In the genomic region with DNA sequence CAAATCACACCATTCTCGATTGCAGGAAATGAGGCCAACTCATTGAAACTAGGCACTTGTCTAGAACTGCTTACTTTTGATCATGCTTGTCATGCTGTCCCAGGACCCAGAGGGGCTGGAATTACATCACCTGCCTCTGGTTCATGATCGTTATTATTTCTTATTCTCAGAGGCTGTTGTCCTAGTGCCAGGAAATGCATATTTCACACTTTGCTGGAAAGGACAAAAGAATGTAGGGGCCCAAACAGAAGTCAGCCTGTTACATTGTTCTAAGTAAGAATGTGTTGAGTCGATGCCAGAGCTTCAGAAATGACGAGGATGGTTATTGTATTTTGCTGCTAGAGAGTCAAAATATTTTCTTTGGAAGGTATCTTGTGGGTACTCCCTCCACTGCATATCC, we compare ENCODE assay signal across 12 mouse cellular contexts.
"Had no signal": no experiment of that assay in that cellular context is flagged by ENCODE, and none has a peak within 500 bp of the region (broad histone marks: within the 10 kb centered on the region; RNA-seq: fewer than 3 reads in every experiment).

No protein-coding gene starts in this region.

- H3K27ac ChIP-seq: limb, embryonic 12.5 days; liver, embryonic 14.5 days; lung, embryonic 15.5 days; midbrain, embryonic 13.5 days; stomach, embryonic 15.5 days had no signal

- H3K36me3 ChIP-seq: limb, embryonic 12.5 days; lung, embryonic 15.5 days; midbrain, embryonic 13.5 days; stomach, embryonic 15.5 days had no signal

- H3K4me3 ChIP-seq: limb, embryonic 12.5 days; lung, embryonic 15.5 days; midbrain, embryonic 13.5 days; stomach, embryonic 15.5 days had no signal

- DNase-seq: kidney, adult 8-10 months; kidney, postnatal 25 days; layer of hippocampus, adult 9-11 months; layer of hippocampus, postnatal 36 days; right cerebral cortex, postnatal 14 days; thymus, postnatal 36 days had no signal

- H3K4me2 ChIP-seq: limb, embryonic 12.5 days; lung, embryonic 15.5 days; midbrain, embryonic 13.5 days; stomach, embryonic 15.5 days had no signal

- H3K9me3 ChIP-seq: limb, embryonic 12.5 days; lung, embryonic 15.5 days; midbrain, embryonic 13.5 days; stomach, embryonic 15.5 days had no signal

- H3K27me3 ChIP-seq: limb, embryonic 12.5 days; lung, embryonic 15.5 days; midbrain, embryonic 13.5 days; stomach, embryonic 15.5 days had no signal

- H3K9ac ChIP-seq: limb, embryonic 12.5 days; liver, embryonic 14.5 days; lung, embryonic 15.5 days; midbrain, embryonic 13.5 days; stomach, embryonic 15.5 days had no signal

- H3K4me1 ChIP-seq: limb, embryonic 12.5 days; midbrain, embryonic 13.5 days; stomach, embryonic 15.5 days had no signal

- ATAC-seq: intestine, postnatal 0 days; midbrain, embryonic 13.5 days had no signal
